Mouse (Mus musculus): ENCODE data around the gene Usp46. TPM values are rescaled to one million over a fixed set of nuclear protein-coding genes. Genes with fewer than 3 reads are reported as not detected.
A peak's percentile ranks its signal among the peaks of the same experiment; 100 is the strongest.

The Usp46 gene
- polyA plus RNA-seq, 1 experiment from 2014 or later, result 37.7 TPM

GRCm38 (mm10) chr5:74095611-74096010 is 27.4 kb upstream of the Usp46 start:
- Histone ChIP-seq H3K27ac (ENCODE audit: low read depth, low read length) (no peak overlapping the region), H3K4me1 (ENCODE audit: control insufficient read depth, insufficient read depth, low read depth, low read length) (peaks cover 13% of the 10 kb centered on the region), H3K36me3 (ENCODE audit: control insufficient read depth, insufficient read depth, low read length) (peaks cover 7% of the 10 kb centered on the region; the same call in 1 of the 2 replicates), H3K4me3 (ENCODE audit: low read length) (no peak overlapping the region), H3K9me3 (ENCODE audit: control insufficient read depth, low read length) (no peaks in the 10 kb centered on the region), H3K27me3 (replicated peaks; ENCODE audit: control insufficient read depth, insufficient read depth, low read length) (no peaks in the 10 kb centered on the region), H3K4me2 (ENCODE audit: low read length) (no peak overlapping the region), H3K9ac (ENCODE audit: low read depth, low read length) (no peak overlapping the region)
- no peak for ATAC-seq
- WGBS, result 87% methylated on average over 2 of the region's 2 CpGs

GRCm38 (mm10) chr5:74094841-74095437 is 26.7 kb upstream of the Usp46 start:
- Histone ChIP-seq H3K4me1 (ENCODE audit: control insufficient read depth, insufficient read depth, low read depth, low read length) (peaks cover 13% of the 10 kb centered on the region), H3K4me2 (ENCODE audit: low read length) (peak overlapping the region; percentile 72; the same call in 1 of the 2 replicates), H3K4me3 (ENCODE audit: low read length) (no peak overlapping the region), H3K27ac (ENCODE audit: low read depth, low read length) (no peak overlapping the region), H3K36me3 (ENCODE audit: control insufficient read depth, insufficient read depth, low read length) (peaks cover 7% of the 10 kb centered on the region; the same call in 1 of the 2 replicates), H3K9me3 (ENCODE audit: control insufficient read depth, low read length) (no peaks in the 10 kb centered on the region), H3K9ac (ENCODE audit: low read depth, low read length) (no peak overlapping the region), H3K27me3 (replicated peaks; ENCODE audit: control insufficient read depth, insufficient read depth, low read length) (no peaks in the 10 kb centered on the region)
- WGBS, result 92% methylated on average over 8 of the region's 8 CpGs
- no peak for ATAC-seq

DNA sequence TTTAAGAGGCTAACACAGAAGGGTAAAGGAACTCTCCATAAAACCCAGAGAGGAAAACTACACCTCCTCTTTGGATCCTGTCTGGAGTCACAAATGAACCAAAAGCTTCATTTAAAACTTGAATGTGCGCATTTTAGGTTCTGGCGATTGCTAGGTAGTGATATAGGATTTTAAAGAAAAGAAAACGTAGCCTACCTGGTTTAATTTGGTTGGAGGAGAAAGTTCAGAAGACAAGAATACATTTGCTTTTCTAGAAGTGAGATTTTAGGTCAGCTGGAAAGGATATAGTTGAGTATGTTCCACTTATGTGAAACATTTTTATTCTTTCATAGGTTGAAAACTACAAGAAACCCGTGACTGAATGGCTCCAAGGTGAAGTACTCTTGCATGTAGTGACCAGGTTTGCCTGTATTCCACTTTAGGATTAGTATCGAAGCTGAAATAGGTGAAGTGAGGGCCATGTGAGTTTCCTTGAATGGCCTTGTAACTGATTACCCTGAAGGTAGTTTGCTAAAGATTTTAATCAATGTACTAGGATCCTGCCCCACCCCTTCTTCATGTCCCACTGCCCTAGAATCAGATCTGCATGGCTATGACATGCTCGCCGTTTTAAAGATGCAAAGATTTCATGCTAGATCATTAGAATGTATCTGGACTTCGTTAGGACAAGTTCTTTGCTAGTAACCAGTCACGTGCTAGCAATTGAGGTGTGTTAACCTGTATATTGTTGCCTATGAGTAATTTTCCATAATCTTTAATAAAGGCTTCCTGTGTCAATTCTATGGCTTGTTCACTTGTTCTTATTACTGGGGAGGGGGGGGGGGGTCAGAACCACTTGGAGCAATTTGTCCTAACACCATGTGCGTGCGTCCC is 25.6 kb upstream of the Usp46 start:
- 18% methylated on average over 11 of the region's 11 CpGs for WGBS
- peaks cover 13% of the 10 kb centered on the region for H3K4me1 ChIP-seq (ENCODE audit: control insufficient read depth, insufficient read depth, low read depth, low read length)

DNA sequence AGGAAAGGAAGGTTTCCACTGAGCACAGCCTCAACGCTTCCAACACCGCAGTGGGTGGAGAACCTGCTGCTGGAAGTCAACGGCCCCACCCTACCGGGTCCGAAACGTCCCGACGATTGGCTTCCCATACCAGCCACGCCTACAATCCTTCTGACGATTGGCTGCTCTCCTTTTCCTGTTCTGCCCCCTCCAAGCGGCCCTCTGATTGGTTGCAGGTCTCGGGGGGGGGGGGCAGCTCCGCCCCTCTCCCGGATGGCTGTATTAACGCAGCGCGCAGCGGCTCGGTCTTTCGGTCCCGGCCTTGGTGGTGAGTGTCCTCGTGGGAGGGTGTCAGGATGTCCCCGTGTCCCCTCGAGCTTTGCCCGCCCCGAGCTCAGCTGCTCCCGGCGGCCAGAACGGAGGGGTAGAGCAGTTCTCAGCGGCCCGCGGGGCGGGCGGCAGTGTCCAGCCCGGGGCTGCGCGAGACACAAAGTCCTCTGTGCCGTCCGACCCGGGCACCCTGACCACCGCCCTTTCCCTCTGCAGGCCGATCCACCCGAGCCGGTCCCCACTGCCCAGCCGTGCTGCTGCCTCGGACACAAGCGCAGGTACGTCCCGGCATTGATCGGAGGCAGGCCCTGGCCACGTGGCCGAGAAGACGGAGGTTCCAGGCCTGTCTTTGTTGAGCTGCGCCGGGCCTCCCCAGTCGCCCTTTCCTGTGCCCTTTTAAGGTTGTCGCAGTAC is 24.8 kb upstream of the Usp46 start:
- no peaks in the 10 kb centered on the region for H3K9me3 ChIP-seq (ENCODE audit: control insufficient read depth, low read length)
- peak overlapping the region; percentile 72 for H3K4me2 ChIP-seq (ENCODE audit: low read length)
- peak overlapping the region; percentile 93 for H3K9ac ChIP-seq (ENCODE audit: low read depth, low read length)
- peaks cover 7% of the 10 kb centered on the region; the same call in 1 of the 2 replicates for H3K36me3 ChIP-seq (ENCODE audit: control insufficient read depth, insufficient read depth, low read length)
- H3K4me1 ChIP-seq (ENCODE audit: control insufficient read depth, insufficient read depth, low read depth, low read length), result peaks cover 13% of the 10 kb centered on the region
- no peaks in the 10 kb centered on the region for H3K27me3 ChIP-seq (replicated peaks; ENCODE audit: control insufficient read depth, insufficient read depth, low read length)
- ATAC-seq, result peak; percentile 100
- H3K27ac ChIP-seq (ENCODE audit: low read depth, low read length), result peak overlapping the region; percentile 81
- peak overlapping the region; percentile 75 for H3K4me3 ChIP-seq (ENCODE audit: low read length)
- WGBS, result 0% methylated on average over 56 of the region's 57 CpGs

More for the DNA sequence above, 25.6 kb upstream of the Usp46 start:
- Histone ChIP-seq H3K36me3 (ENCODE audit: control insufficient read depth, insufficient read depth, low read length) (peaks cover 7% of the 10 kb centered on the region; the same call in 1 of the 2 replicates), H3K4me3 (ENCODE audit: low read length) (peak overlapping the region; percentile 75), H3K27me3 (replicated peaks; ENCODE audit: control insufficient read depth, insufficient read depth, low read length) (no peaks in the 10 kb centered on the region), H3K4me2 (ENCODE audit: low read length) (peak overlapping the region; percentile 72), H3K9ac (ENCODE audit: low read depth, low read length) (peak overlapping the region; percentile 93), H3K27ac (ENCODE audit: low read depth, low read length) (peak overlapping the region; percentile 81), H3K9me3 (ENCODE audit: control insufficient read depth, low read length) (no peaks in the 10 kb centered on the region)
- no peak for ATAC-seq

GRCm38 (mm10) chr5:74092481-74092832 is 24.2 kb upstream of the Usp46 start:
- Histone ChIP-seq H3K27me3 (replicated peaks; ENCODE audit: control insufficient read depth, insufficient read depth, low read length) (no peaks in the 10 kb centered on the region), H3K9me3 (ENCODE audit: control insufficient read depth, low read length) (no peaks in the 10 kb centered on the region), H3K4me3 (ENCODE audit: low read length) (peak overlapping the region; percentile 75), H3K36me3 (ENCODE audit: control insufficient read depth, insufficient read depth, low read length) (peaks cover 3% of the 10 kb centered on the region; the same call in 1 of the 2 replicates), H3K9ac (ENCODE audit: low read depth, low read length) (peak overlapping the region; percentile 35; the same call in 1 of the 2 replicates), H3K27ac (ENCODE audit: low read depth, low read length) (peak overlapping the region; percentile 67), H3K4me1 (ENCODE audit: control insufficient read depth, insufficient read depth, low read depth, low read length) (peaks cover 13% of the 10 kb centered on the region), H3K4me2 (ENCODE audit: low read length) (peak overlapping the region; percentile 72)
- WGBS, result 40% methylated on average over 4 of the region's 4 CpGs
- no peak for ATAC-seq

DNA sequence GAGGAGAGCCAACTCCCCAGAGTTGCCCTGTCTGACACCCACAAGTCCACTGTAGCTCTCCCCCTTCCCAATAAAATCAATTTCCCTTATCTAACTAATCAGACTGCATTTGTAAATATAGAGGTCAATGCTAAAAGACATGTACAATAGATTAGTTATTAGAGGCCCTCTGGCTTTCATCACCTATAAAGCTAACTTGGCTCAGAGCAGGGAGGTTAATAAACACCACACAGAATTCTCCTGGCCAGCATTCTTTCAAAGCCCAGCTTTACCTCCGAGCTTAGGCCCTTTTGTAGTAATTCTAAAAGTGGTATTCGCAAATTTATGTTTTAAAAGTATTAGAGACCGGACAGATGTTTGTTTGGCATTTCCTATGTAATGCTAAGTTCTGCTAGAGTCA is 21.4 kb upstream of the Usp46 start:
- WGBS, result 87% methylated on average over 3 of the region's 3 CpGs
- Histone ChIP-seq H3K27me3 (replicated peaks; ENCODE audit: control insufficient read depth, insufficient read depth, low read length) (no peaks in the 10 kb centered on the region), H3K4me3 (ENCODE audit: low read length) (no peak overlapping the region), H3K4me2 (ENCODE audit: low read length) (no peak overlapping the region), H3K9me3 (ENCODE audit: control insufficient read depth, low read length) (no peaks in the 10 kb centered on the region), H3K36me3 (ENCODE audit: control insufficient read depth, insufficient read depth, low read length) (no peaks in the 10 kb centered on the region), H3K27ac (ENCODE audit: low read depth, low read length) (no peak overlapping the region), H3K4me1 (ENCODE audit: control insufficient read depth, insufficient read depth, low read depth, low read length) (peaks cover 8% of the 10 kb centered on the region), H3K9ac (ENCODE audit: low read depth, low read length) (no peak overlapping the region)
- no peak for ATAC-seq

GRCm38 (mm10) chr5:74081756-74082155 is 13.5 kb upstream of the Usp46 start:
- Histone ChIP-seq H3K36me3 (ENCODE audit: control insufficient read depth, insufficient read depth, low read length) (no peaks in the 10 kb centered on the region), H3K4me1 (ENCODE audit: control insufficient read depth, insufficient read depth, low read depth, low read length) (no peaks in the 10 kb centered on the region), H3K4me3 (ENCODE audit: low read length) (no peak overlapping the region), H3K9ac (ENCODE audit: low read depth, low read length) (no peak overlapping the region), H3K27me3 (replicated peaks; ENCODE audit: control insufficient read depth, insufficient read depth, low read length) (0 out of 2 replicates have a peak, but pooled peaks cover 2% of the 10 kb centered on the region), H3K27ac (ENCODE audit: low read depth, low read length) (no peak overlapping the region), H3K4me2 (ENCODE audit: low read length) (no peak overlapping the region), H3K9me3 (ENCODE audit: control insufficient read depth, low read length) (no peaks in the 10 kb centered on the region)
- ATAC-seq, result no peak
- WGBS, result 91% methylated on average over 6 of the region's 6 CpGs

DNA sequence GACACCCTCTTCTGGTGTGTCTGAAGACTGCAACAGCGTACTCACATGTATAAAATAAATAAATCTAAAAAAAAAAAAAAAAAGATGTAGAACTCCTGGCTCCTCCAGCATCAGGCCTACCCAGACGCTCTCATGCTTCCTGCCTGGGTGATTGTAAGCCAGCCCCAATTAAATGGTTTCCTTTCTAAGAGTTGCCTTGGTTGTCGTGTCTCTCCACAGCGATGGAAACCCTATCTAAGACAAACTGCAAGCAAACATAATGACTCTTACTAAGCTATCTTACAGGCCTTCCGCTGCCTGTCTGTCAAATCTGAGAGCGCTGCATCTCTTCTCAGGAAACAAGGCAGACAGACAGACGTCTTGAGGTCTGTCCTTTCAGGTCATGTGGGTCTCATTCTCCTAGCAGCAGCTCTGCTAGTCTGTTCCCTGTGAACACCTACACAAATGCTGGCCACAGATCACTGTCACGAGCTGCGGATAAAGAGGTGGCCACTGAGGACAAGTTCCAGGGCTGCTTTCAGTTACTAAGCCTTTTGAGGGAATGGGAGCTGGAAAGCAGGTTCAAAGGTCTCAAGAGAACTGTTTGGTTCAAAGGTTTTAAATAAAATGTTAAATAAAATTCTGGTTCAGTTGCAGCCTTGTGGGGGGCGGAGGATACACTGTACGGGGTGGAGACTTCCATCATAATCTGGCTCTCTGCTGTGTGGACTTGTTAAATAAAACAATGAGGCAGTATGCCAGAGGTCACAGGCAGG is 10.8 kb upstream of the Usp46 start:
- WGBS, result 86% methylated on average over 11 of the region's 11 CpGs
- no peak overlapping the region for H3K9ac ChIP-seq (ENCODE audit: low read depth, low read length)
- no peak overlapping the region for H3K4me2 ChIP-seq (ENCODE audit: low read length)
- H3K4me1 ChIP-seq (ENCODE audit: control insufficient read depth, insufficient read depth, low read depth, low read length), result no peaks in the 10 kb centered on the region
- H3K9me3 ChIP-seq (ENCODE audit: control insufficient read depth, low read length), result no peaks in the 10 kb centered on the region
- 0 out of 2 replicates have a peak, but pooled peaks cover 2% of the 10 kb centered on the region for H3K27me3 ChIP-seq (replicated peaks; ENCODE audit: control insufficient read depth, insufficient read depth, low read length)
- ATAC-seq, result no peak
- H3K36me3 ChIP-seq (ENCODE audit: control insufficient read depth, insufficient read depth, low read length), result no peaks in the 10 kb centered on the region
- H3K27ac ChIP-seq (ENCODE audit: low read depth, low read length), result no peak overlapping the region
- H3K4me3 ChIP-seq (ENCODE audit: low read length), result no peak overlapping the region
